24 mouse cellular contexts compared by ENCODE assay signal in the genomic region with DNA sequence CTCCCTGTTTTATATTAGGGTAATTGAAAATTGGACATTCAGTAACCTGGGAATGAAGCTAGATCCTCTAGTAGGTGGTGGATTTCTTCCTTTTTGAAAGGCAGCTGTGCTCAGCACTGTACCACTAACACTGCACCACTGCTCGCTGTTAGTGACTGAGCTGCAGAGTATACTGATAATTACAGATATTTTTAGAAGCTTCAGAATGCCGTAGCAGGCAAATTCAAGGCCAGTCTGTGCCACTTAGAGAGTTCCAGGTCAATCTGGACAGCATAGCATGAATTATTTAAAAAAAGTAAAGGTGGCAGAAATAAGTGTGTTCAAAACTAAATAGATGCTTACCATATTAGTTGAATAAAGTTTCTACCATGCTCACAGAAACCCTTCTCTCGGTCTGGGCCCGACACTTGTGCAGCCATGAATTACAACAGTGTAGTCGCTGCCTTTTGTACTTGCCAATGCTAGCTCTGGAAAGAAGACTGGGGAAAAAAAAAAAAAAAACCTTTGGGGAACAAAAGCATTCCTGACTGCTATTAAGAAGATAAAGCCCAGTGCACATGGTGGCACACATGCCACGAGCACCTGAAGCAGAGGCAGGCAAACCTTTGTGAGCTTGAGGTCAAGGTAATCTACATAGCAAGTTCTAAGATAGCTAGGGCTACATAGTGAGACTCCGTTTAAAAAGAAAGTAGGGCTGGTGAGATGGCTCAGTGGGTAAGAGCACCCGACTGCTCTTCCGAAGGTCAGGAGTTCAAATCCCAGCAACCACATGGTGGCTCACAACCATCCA. TPM values are rescaled to one million over a fixed set of nuclear protein-coding genes. Genes with fewer than 3 reads are reported as not detected.
A peak's percentile ranks its signal among the peaks of the same experiment; 100 is the strongest.
DNase-seq lines count a peak whose midpoint lies in the region; ATAC-seq and TF ChIP-seq lines count a peak whose summit lies in the region.
"Had no signal": no experiment of that assay in that cellular context is flagged by ENCODE, and none has a peak within 500 bp of the region (broad histone marks: within the 10 kb centered on the region; RNA-seq: fewer than 3 reads in every experiment).

No protein-coding gene starts in this region.

- H3K27me3 ChIP-seq in heart, embryonic 10.5 days (ENCODE audit: insufficient read depth, poor library complexity, severe bottlenecking) = no peaks in the 10 kb centered on the region
- H3K27me3 ChIP-seq: CH12.LX; embryonic facial prominence, embryonic 12.5 days; limb, embryonic 12.5 days had no signal

- no peak for DNase-seq in heart, embryonic 10.5 days (ENCODE audit: low spot score)
- DNase-seq in heart, postnatal 14 days = no peak
- DNase-seq in layer of hippocampus, adult 2 months (ENCODE audit: low spot score in 2 of 2) = no peak
- no peak for DNase-seq in layer of hippocampus, adult 11-12 months (ENCODE audit: low spot score)
- peak; percentile 79 for DNase-seq in ZHBTc4 (ENCODE audit: low read depth, low spot score)
- DNase-seq in cerebellum, postnatal 4 days (ENCODE audit: low spot score in 2 of 2) = no peak
- DNase-seq: B cell, adult 2 months; cerebellum, adult 11-12 months; cerebellum, postnatal 14 days; forebrain, postnatal 0 days; gastrocnemius, postnatal 36 days; kidney, adult 11 months; kidney, postnatal 10 days; liver, postnatal 0 days; lung, postnatal 10 days; thymus, adult 18-20 months; thymus, postnatal 36 days had no signal

- H3K4me3 ChIP-seq in heart, embryonic 10.5 days = no peak overlapping the region
- H3K4me3 ChIP-seq in layer of hippocampus, adult 2 months = no peak overlapping the region
- H3K4me3 ChIP-seq: embryonic facial prominence, embryonic 12.5 days; limb, embryonic 12.5 days; midbrain, embryonic 10.5 days had no signal

- H3K4me1 ChIP-seq in heart, embryonic 10.5 days = peaks cover 10% of the 10 kb centered on the region; the same call in 1 of the 2 replicates
- H3K4me1 ChIP-seq: midbrain, embryonic 10.5 days had no signal

- peaks cover 19% of the 10 kb centered on the region; the same call in 1 of the 2 replicates for H3K36me3 ChIP-seq in heart, embryonic 10.5 days

- ATAC-seq in monocyte, adult 5-6 weeks (replicated peaks; ENCODE audit: insufficient number of reproducible peaks, low FRiP score, low TSS enrichment, poor library complexity, severe bottlenecking) = no peak
- ATAC-seq: forebrain, postnatal 0 days; hindbrain, postnatal 0 days; liver, postnatal 0 days; midbrain, embryonic 16.5 days had no signal

- intact Hi-C loops in heart, postnatal 14 days (cut with DNase I) = loop anchor here (5.0 kb wide), 1 partner anchor 50 kb away; the partner anchor contains the start of gene Strip2

- no peaks in the 10 kb centered on the region for H3K9me3 ChIP-seq in heart, embryonic 10.5 days
- H3K9me3 ChIP-seq: embryonic facial prominence, embryonic 12.5 days; midbrain, embryonic 10.5 days had no signal

- 66% methylated on average over 9 of the region's 9 CpGs for WGBS in heart, embryonic 10.5 days

- 0 out of 2 replicates have a peak, but pooled peaks have one; percentile 12 for TF ChIP-seq CTCF in layer of hippocampus, adult 2 months (conservative IDR thresholded peaks at IDR 0.05)

- peak overlapping the region; percentile 72 for H3K27ac ChIP-seq in heart, embryonic 10.5 days
- H3K27ac ChIP-seq in layer of hippocampus, adult 2 months = no peak overlapping the region
- H3K27ac ChIP-seq: embryonic facial prominence, embryonic 12.5 days; hindbrain, postnatal 0 days; limb, embryonic 12.5 days; midbrain, embryonic 10.5 days had no signal

RNA-seq across cellular contexts. Expression of gene Strip2, which starts 49.7 kb away (rescaled TPM):
- polyA plus RNA-seq in heart, embryonic 10.5 days (2016; fragmentation: Nextera tagmentation; extraction: Ambion mirVana) = 7.3 and 19.5 TPM in 2 replicates
- total RNA-seq in heart, postnatal 14 days (2021) = 10 to 100 TPM; 62.5 to 69.9 TPM
- 10 to 100 TPM; 27.8 to 30.3 TPM for total RNA-seq in layer of hippocampus, adult 2 months (2021)
- 0.87 to 1.0 TPM in 2 of 3 replicates, not detected in the other for total RNA-seq in monocyte, adult 5-6 weeks (2017)

Comparison
In these comparisons a context has a peak if more than half of its experiments do, and no peak if none do; other contexts are left out.
1. RNA of gene Strip2, which starts 49.7 kb away (total RNA-seq): 62.5 to 69.9 TPM in heart, postnatal 14 days and 27.8 to 30.3 TPM in layer of hippocampus, adult 2 months; 0.87 to 1.0 TPM in monocyte, adult 5-6 weeks; every median in the first group is over 10 times any median in the second.